Mouse (Mus musculus) gastrocnemius, postnatal 4 days (tissue): ENCODE results near the gene Gk. TPM values are rescaled to one million over a fixed set of nuclear protein-coding genes. Genes with fewer than 3 reads are reported as not detected.

Source experiments
- total RNA-seq, 2 experiments: library from RNA; stranded (reverse); gene quantifications; 2 replicates each; pipeline ENCODE4 v1.2.3; 2021

The Gk gene
- total RNA-seq, 2 experiments from 2014 or later: 8.0 TPM

Other genes with a start within 250 kb of the Gk start
- gene Tab3, start 202.8 kb downstream of the Gk start, total RNA-seq: 1 to 10 TPM; 7.2 to 9.0 TPM
- under 1 TPM; 0.12 to 0.16 TPM for gene 5430427O19Rik, start 93.5 kb upstream of the Gk start, total RNA-seq